Mouse (Mus musculus): Measurements from ENCODE around the gene Ubr4.

- TF ChIP-seq CTCF (IDR thresholded peaks at IDR 0.05 in 2 of 3, conservative IDR thresholded peaks at IDR 0.05 in 1 of 3; ENCODE audit: control insufficient read depth in 1 of 3, insufficient read depth in 1 of 3, low read depth in 2 of 3, low read length in 3 of 3, poor library complexity in 1 of 3, severe bottlenecking in 1 of 3) (no peak), POLR2A (IDR thresholded peaks at IDR 0.05; ENCODE audit: control insufficient read depth in 1 of 2, insufficient read depth in 1 of 2, low read depth in 1 of 2, low read length in 2 of 2, poor library complexity in 1 of 2) (no peak), MAFK (IDR thresholded peaks at IDR 0.05; ENCODE audit: borderline replicate concordance, low read depth, low read length) (no peak), TAL1 (IDR thresholded peaks at IDR 0.05; ENCODE audit: low read length) (no peak), GATA1 (IDR thresholded peaks at IDR 0.05; ENCODE audit: low read depth, low read length) (no peak), E2F4 (IDR thresholded peaks at IDR 0.05; ENCODE audit: borderline replicate concordance, low read depth, low read length) (no peak), ELF1 (IDR thresholded peaks at IDR 0.05; ENCODE audit: low read depth, low read length) (no peak), NELFE (IDR thresholded peaks at IDR 0.05; ENCODE audit: low read depth, low read length) (no peak), KAT2A (conservative IDR thresholded peaks at IDR 0.05; ENCODE audit: low read depth, low read length) (no peak), MAX (IDR thresholded peaks at IDR 0.05; ENCODE audit: low read length) (no peak), USF1 (IDR thresholded peaks at IDR 0.05; ENCODE audit: low read depth, low read length) (no peak), POLR2AphosphoS2 (IDR thresholded peaks at IDR 0.05; ENCODE audit: low read length) (no peak), EP300 (IDR thresholded peaks at IDR 0.05; ENCODE audit: low read depth in 1 of 2, low read length in 2 of 2) (no peak)
Observed at GRCm38 (mm10) chr4:139411351-139411750, 58.9 kb downstream of the Ubr4 start.

Measured in MEL (cell line).